Mouse (Mus musculus): ENCODE results near the gene Nfix. TPM values are rescaled to one million over a fixed set of nuclear protein-coding genes. Genes with fewer than 3 reads are reported as not detected.

The Nfix gene
- polyA plus RNA-seq, 1 experiment from 2014 or later = 16.3 TPM

GRCm38 (mm10) chr8:84715893-84716468, 84.2 kb downstream of the Nfix start:
- H3K4me1 ChIP-seq (ENCODE audit: control insufficient read depth in 2 of 2, insufficient read depth in 2 of 2, low read length in 2 of 2) = peaks cover 32 to 42% of the 10 kb centered on the region in 2 experiments
- peaks cover 17% of the 10 kb centered on the region for H3K27me3 ChIP-seq (ENCODE audit: control insufficient read depth, insufficient read depth, low read length)
- H3K36me3 ChIP-seq (ENCODE audit: control insufficient read depth, insufficient read depth, low read length) = peaks cover 39% of the 10 kb centered on the region
- no peak overlapping the region for H3K4me3 ChIP-seq (ENCODE audit: control insufficient read depth in 1 of 2, insufficient read depth in 1 of 2, low read depth in 1 of 2, low read length in 2 of 2)
- 17% methylated on average over 27 of the region's 27 CpGs for WGBS
- H3K9me3 ChIP-seq (ENCODE audit: control insufficient read depth, low read length) = no peaks in the 10 kb centered on the region
- no peak for ATAC-seq (ENCODE audit: insufficient number of reproducible peaks, insufficient read depth, low FRiP score, low read depth)
- H3K9ac ChIP-seq (ENCODE audit: low read length) = peak overlapping the region; percentile 21; the same call in 1 of the 2 replicates
- no peak overlapping the region for H3K27ac ChIP-seq (replicated peaks in 1 of 2; ENCODE audit: control insufficient read depth in 1 of 2, insufficient read depth in 1 of 2, low read depth in 2 of 2, low read length in 2 of 2)
- H3K4me2 ChIP-seq (ENCODE audit: low read length) = peak overlapping the region; percentile 24

- Histone ChIP-seq H3K36me3 (ENCODE audit: control insufficient read depth, insufficient read depth, low read length) (peaks cover 21% of the 10 kb centered on the region), H3K4me2 (ENCODE audit: low read length) (no peak overlapping the region), H3K4me1 (ENCODE audit: control insufficient read depth in 2 of 2, insufficient read depth in 2 of 2, low read length in 2 of 2) (peaks cover 32 to 48% of the 10 kb centered on the region in 2 experiments), H3K4me3 (ENCODE audit: control insufficient read depth in 1 of 2, insufficient read depth in 1 of 2, low read depth in 1 of 2, low read length in 2 of 2) (no peak overlapping the region), H3K27ac (replicated peaks in 1 of 2; ENCODE audit: control insufficient read depth in 1 of 2, insufficient read depth in 1 of 2, low read depth in 2 of 2, low read length in 2 of 2) (peak overlapping the region in 1 of 2 experiments; percentile 59; a peak in 2 of 4 replicates), H3K27me3 (ENCODE audit: control insufficient read depth, insufficient read depth, low read length) (peaks cover 17% of the 10 kb centered on the region), H3K9ac (ENCODE audit: low read length) (peak overlapping the region; percentile 27; the same call in 1 of the 2 replicates), H3K9me3 (ENCODE audit: control insufficient read depth, low read length) (no peaks in the 10 kb centered on the region)
- 69% methylated on average over 4 of the region's 4 CpGs for WGBS
- ATAC-seq (ENCODE audit: insufficient number of reproducible peaks, insufficient read depth, low FRiP score, low read depth) = no peak
Observed at GRCm38 (mm10) chr8:84714161-84714560, 86.0 kb downstream of the Nfix start.

GRCm38 (mm10) chr8:84713381-84713780, 86.8 kb downstream of the Nfix start:
- Histone ChIP-seq H3K36me3 (ENCODE audit: control insufficient read depth, insufficient read depth, low read length) (peaks cover 17% of the 10 kb centered on the region), H3K4me1 (ENCODE audit: control insufficient read depth in 2 of 2, insufficient read depth in 2 of 2, low read length in 2 of 2) (peaks cover 34 to 54% of the 10 kb centered on the region in 2 experiments), H3K9ac (ENCODE audit: low read length) (peak overlapping the region; percentile 1; the same call in 1 of the 2 replicates), H3K27me3 (ENCODE audit: control insufficient read depth, insufficient read depth, low read length) (peaks cover 23% of the 10 kb centered on the region), H3K9me3 (ENCODE audit: control insufficient read depth, low read length) (no peaks in the 10 kb centered on the region), H3K4me2 (ENCODE audit: low read length) (no peak overlapping the region), H3K4me3 (ENCODE audit: control insufficient read depth in 1 of 2, insufficient read depth in 1 of 2, low read depth in 1 of 2, low read length in 2 of 2) (no peak overlapping the region), H3K27ac (replicated peaks in 1 of 2; ENCODE audit: control insufficient read depth in 1 of 2, insufficient read depth in 1 of 2, low read depth in 2 of 2, low read length in 2 of 2) (peak overlapping the region; percentile 59 to 88)
- 61% methylated on average over 4 of the region's 4 CpGs for WGBS
- ATAC-seq (ENCODE audit: insufficient number of reproducible peaks, insufficient read depth, low FRiP score, low read depth) = no peak

GRCm38 (mm10) chr8:84712759-84713120, 87.4 kb downstream of the Nfix start:
- Histone ChIP-seq H3K9ac (ENCODE audit: low read length) (peak overlapping the region; percentile 1; the same call in 1 of the 2 replicates), H3K36me3 (ENCODE audit: control insufficient read depth, insufficient read depth, low read length) (peaks cover 18% of the 10 kb centered on the region), H3K9me3 (ENCODE audit: control insufficient read depth, low read length) (no peaks in the 10 kb centered on the region), H3K27me3 (ENCODE audit: control insufficient read depth, insufficient read depth, low read length) (peaks cover 30% of the 10 kb centered on the region), H3K4me1 (ENCODE audit: control insufficient read depth in 2 of 2, insufficient read depth in 2 of 2, low read length in 2 of 2) (peaks cover 36 to 58% of the 10 kb centered on the region in 2 experiments), H3K4me3 (ENCODE audit: control insufficient read depth in 1 of 2, insufficient read depth in 1 of 2, low read depth in 1 of 2, low read length in 2 of 2) (no peak overlapping the region), H3K27ac (replicated peaks in 1 of 2; ENCODE audit: control insufficient read depth in 1 of 2, insufficient read depth in 1 of 2, low read depth in 2 of 2, low read length in 2 of 2) (peak overlapping the region; percentile 59 to 88), H3K4me2 (ENCODE audit: low read length) (no peak overlapping the region)
- WGBS = 37% methylated on average over 3 of the region's 3 CpGs
- ATAC-seq (ENCODE audit: insufficient number of reproducible peaks, insufficient read depth, low FRiP score, low read depth) = no peak

- H3K4me3 ChIP-seq (ENCODE audit: control insufficient read depth in 1 of 2, insufficient read depth in 1 of 2, low read depth in 1 of 2, low read length in 2 of 2) = no peak overlapping the region
Observed at GRCm38 (mm10) chr8:84711933-84712758, 88.0 kb downstream of the Nfix start.

GRCm38 (mm10) chr8:84711312-84711711, 88.8 kb downstream of the Nfix start:
- Histone ChIP-seq H3K36me3 (ENCODE audit: control insufficient read depth, insufficient read depth, low read length) (0 out of 2 replicates have a peak, but pooled peaks cover 7% of the 10 kb centered on the region), H3K4me1 (ENCODE audit: control insufficient read depth in 2 of 2, insufficient read depth in 2 of 2, low read length in 2 of 2) (peaks cover 36 to 69% of the 10 kb centered on the region in 2 experiments), H3K27ac (replicated peaks in 1 of 2; ENCODE audit: control insufficient read depth in 1 of 2, insufficient read depth in 1 of 2, low read depth in 2 of 2, low read length in 2 of 2) (peak overlapping the region; percentile 59 to 76), H3K27me3 (ENCODE audit: control insufficient read depth, insufficient read depth, low read length) (peaks cover 27% of the 10 kb centered on the region), H3K9me3 (ENCODE audit: control insufficient read depth, low read length) (no peaks in the 10 kb centered on the region), H3K4me3 (ENCODE audit: control insufficient read depth in 1 of 2, insufficient read depth in 1 of 2, low read depth in 1 of 2, low read length in 2 of 2) (no peak overlapping the region), H3K4me2 (ENCODE audit: low read length) (no peak overlapping the region), H3K9ac (ENCODE audit: low read length) (no peak overlapping the region)
- no peak for ATAC-seq (ENCODE audit: insufficient number of reproducible peaks, insufficient read depth, low FRiP score, low read depth)
- 52% methylated on average over 3 of the region's 3 CpGs for whole genome bisulfite sequencing

More at GRCm38 (mm10) chr8:84711933-84712758, 88.0 kb downstream of the Nfix start:
- ATAC-seq (ENCODE audit: insufficient number of reproducible peaks, insufficient read depth, low FRiP score, low read depth) = peak; percentile 68
- Histone ChIP-seq H3K27ac (replicated peaks in 1 of 2; ENCODE audit: control insufficient read depth in 1 of 2, insufficient read depth in 1 of 2, low read depth in 2 of 2, low read length in 2 of 2) (peak overlapping the region; percentile 59 to 88), H3K9ac (ENCODE audit: low read length) (peak overlapping the region; percentile 44), H3K4me2 (ENCODE audit: low read length) (peak overlapping the region; percentile 27; the same call in 1 of the 2 replicates), H3K27me3 (ENCODE audit: control insufficient read depth, insufficient read depth, low read length) (peaks cover 30% of the 10 kb centered on the region), H3K9me3 (ENCODE audit: control insufficient read depth, low read length) (no peaks in the 10 kb centered on the region), H3K4me1 (ENCODE audit: control insufficient read depth in 2 of 2, insufficient read depth in 2 of 2, low read length in 2 of 2) (peaks cover 36 to 62% of the 10 kb centered on the region in 2 experiments), H3K36me3 (ENCODE audit: control insufficient read depth, insufficient read depth, low read length) (peaks cover 13% of the 10 kb centered on the region; the same call in 1 of the 2 replicates)
- WGBS = 32% methylated on average over 11 of the region's 11 CpGs

- Histone ChIP-seq H3K27me3 (ENCODE audit: control insufficient read depth, insufficient read depth, low read length) (peaks cover 31% of the 10 kb centered on the region), H3K36me3 (ENCODE audit: control insufficient read depth, insufficient read depth, low read length) (0 out of 2 replicates have a peak, but pooled peaks cover 4% of the 10 kb centered on the region), H3K9ac (ENCODE audit: low read length) (no peak overlapping the region), H3K27ac (replicated peaks in 1 of 2; ENCODE audit: control insufficient read depth in 1 of 2, insufficient read depth in 1 of 2, low read depth in 2 of 2, low read length in 2 of 2) (peak overlapping the region; percentile 11 to 35; a peak in 1 of 4 replicates), H3K4me3 (ENCODE audit: control insufficient read depth in 1 of 2, insufficient read depth in 1 of 2, low read depth in 1 of 2, low read length in 2 of 2) (no peak overlapping the region), H3K4me1 (ENCODE audit: control insufficient read depth in 2 of 2, insufficient read depth in 2 of 2, low read length in 2 of 2) (peaks cover 32 to 68% of the 10 kb centered on the region in 2 experiments), H3K4me2 (ENCODE audit: low read length) (no peak overlapping the region), H3K9me3 (ENCODE audit: control insufficient read depth, low read length) (no peaks in the 10 kb centered on the region)
- 95% methylated on average over 1 of the region's 1 CpGs for WGBS
- ATAC-seq (ENCODE audit: insufficient number of reproducible peaks, insufficient read depth, low FRiP score, low read depth) = no peak
Observed at GRCm38 (mm10) chr8:84709931-84710330, 90.2 kb downstream of the Nfix start.
